Mouse (Mus musculus) hindbrain, embryonic 14.5 days (tissue): Measurements from ENCODE around the gene Dhrs3. TPM values are rescaled to one million over a fixed set of nuclear protein-coding genes. Genes with fewer than 3 reads are reported as not detected.
A peak's percentile ranks its signal among the peaks of the same experiment; 100 is the strongest.

Experiments used
- ATAC-seq: fragments of 200-750 bp; cut with Nextera tagmentation; 2 replicates; pipeline ENCODE4 v1.8.0; 2017; ENCODE audit warnings: moderate number of reproducible peaks, mild to moderate bottlenecking, moderate TSS enrichment, moderate library complexity; ENCODE audit not compliant: low FRiP score
- DNase-seq: peaks from one replicate; pipeline ENCODE4 v3.0.0-alpha.2; 2015; ENCODE audit warnings: low spot score
- H3K27ac ChIP-seq: fragments of 300-500 bp; sonication (generic); 2 replicates; pipeline ENCODE4 v1.5.1; 2014; ENCODE audit warnings: mild to moderate bottlenecking, moderate library complexity
- H3K27me3 ChIP-seq: fragments of 300-500 bp; sonication (generic); 2 replicates; pipeline ENCODE4 v1.6.1; 2014; ENCODE audit warnings: mild to moderate bottlenecking, low read length, mixed read lengths; ENCODE audit not compliant: control insufficient read depth, insufficient read depth
- H3K36me3 ChIP-seq: fragments of 300-500 bp; sonication (generic); replicated peaks from 2 replicates; pipeline ENCODE4 v1.6.1; 2014; ENCODE audit not compliant: control insufficient read depth, insufficient read depth
- H3K4me1 ChIP-seq: fragments of 300-500 bp; sonication (generic); replicated peaks from 2 replicates; pipeline ENCODE4 v1.6.1; 2014; ENCODE audit warnings: antibody characterized with exemption, low read length, mixed read lengths; ENCODE audit not compliant: control insufficient read depth, insufficient read depth
- H3K4me2 ChIP-seq: fragments of 300-500 bp; sonication (generic); replicated peaks from 2 replicates; pipeline ENCODE4 v1.6.1; 2014; ENCODE audit warnings: mild to moderate bottlenecking, moderate library complexity
- H3K4me3 ChIP-seq: fragments of 300-500 bp; sonication (generic); replicated peaks from 2 replicates; pipeline ENCODE4 v1.5.1; 2014; ENCODE audit warnings: mild to moderate bottlenecking, low read length
- H3K9ac ChIP-seq: fragments of 300-500 bp; sonication (generic); 2 replicates; pipeline ENCODE4 v1.6.1; 2014
- H3K9me3 ChIP-seq: fragments of 300-500 bp; sonication (generic); 2 replicates; pipeline ENCODE4 v1.6.1; 2016; ENCODE audit warnings: low read length; ENCODE audit not compliant: control insufficient read depth
- WGBS: fragments of 180-500 bp; shearing (Covaris S2); extraction: QIAGEN DNeasy Blood & Tissue Kit; methylation state at CpG from one replicate; pipeline ENCODE4 v1.1.7; 2014; 5-methylcytosine and 5-hydroxymethylcytosine counted together
- polyA plus RNA-seq: library from polyadenylated mRNA; unstranded; fragments of >200 nt; fragmentation: Nextera tagmentation; extraction: Ambion mirVana; gene quantifications from 2 replicates; pipeline ENCODE4 v1.2.1, GENCODE M21; 2014

Dhrs3 gene
- polyA plus RNA-seq, 1 experiment from 2014 or later: 41.5 TPM

DNA sequence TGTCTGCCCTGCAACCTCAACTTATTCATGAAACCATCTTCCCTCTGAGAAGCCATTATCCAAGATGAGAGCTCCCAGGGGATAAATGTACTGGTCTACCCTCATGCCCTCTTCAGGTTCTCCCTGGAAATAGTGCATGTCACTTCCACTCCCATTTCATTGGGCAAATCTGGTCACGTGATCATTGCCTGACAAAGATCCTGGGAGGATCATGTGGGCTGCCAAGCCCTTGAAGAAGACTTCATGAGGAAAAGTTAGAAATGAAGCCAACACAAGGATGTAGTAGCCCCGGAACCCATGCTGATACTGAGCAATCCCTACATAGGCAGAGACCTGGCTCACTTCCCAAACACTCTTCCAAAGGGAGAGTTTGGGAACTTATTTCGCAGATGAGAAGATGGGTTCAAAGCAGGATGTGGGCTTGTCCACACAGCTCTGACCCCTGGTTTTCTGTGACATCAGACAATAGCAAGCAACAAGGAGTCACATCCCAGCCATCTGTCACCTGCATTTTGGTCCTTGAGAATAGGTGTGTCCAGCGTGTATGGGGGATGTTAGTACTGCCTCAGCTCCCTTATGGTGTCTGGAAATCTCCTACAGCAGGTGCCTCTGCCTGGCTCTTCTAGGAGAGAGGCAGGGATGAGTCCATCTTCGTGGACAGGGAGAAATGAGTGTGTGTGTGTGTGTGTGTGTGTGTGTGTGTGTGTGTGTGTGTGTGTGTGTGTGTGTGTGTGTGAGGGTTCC, 36.2 kb downstream of the Dhrs3 start:
- 0 out of 2 replicates have a peak, but pooled peaks cover 6% of the 10 kb centered on the region for H3K4me1 ChIP-seq
- H3K4me2 ChIP-seq: no peak overlapping the region
- no peaks in the 10 kb centered on the region for H3K9me3 ChIP-seq
- H3K27ac ChIP-seq: no peak overlapping the region
- no peak for DNase-seq
- no peak for ATAC-seq
- H3K36me3 ChIP-seq: no peaks in the 10 kb centered on the region
- H3K4me3 ChIP-seq: no peak overlapping the region
- H3K27me3 ChIP-seq: no peaks in the 10 kb centered on the region
- no peak overlapping the region for H3K9ac ChIP-seq
- 93% methylated on average over 5 of the region's 5 CpGs for WGBS

DNA sequence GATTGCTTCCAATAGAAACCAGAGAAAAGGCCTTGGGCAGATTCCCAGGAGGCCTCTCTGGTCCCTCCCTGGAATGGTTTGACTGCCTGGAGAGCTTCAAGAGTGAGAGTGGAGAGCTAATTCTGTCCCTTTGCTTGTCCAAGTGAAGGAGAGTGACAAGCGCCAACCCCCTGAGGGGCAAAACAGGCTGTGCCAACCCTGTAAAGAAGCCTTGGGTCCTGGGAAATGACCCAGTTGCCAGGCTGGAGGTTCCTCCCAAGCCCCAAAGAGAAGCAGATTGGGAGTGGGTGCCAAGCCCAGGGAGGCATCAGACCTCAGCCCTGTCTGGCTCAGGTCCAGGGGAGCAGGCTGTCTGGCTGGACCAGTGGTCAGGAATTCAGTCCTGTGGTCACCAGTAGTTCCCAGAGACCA, 37.2 kb downstream of the Dhrs3 start:
- Histone ChIP-seq H3K27ac (peak overlapping the region; percentile 64; the same call in 1 of the 2 replicates), H3K4me3 (no peak overlapping the region), H3K4me1 (0 out of 2 replicates have a peak, but pooled peaks cover 6% of the 10 kb centered on the region), H3K27me3 (no peaks in the 10 kb centered on the region), H3K9me3 (no peaks in the 10 kb centered on the region), H3K9ac (no peak overlapping the region), H3K4me2 (no peak overlapping the region), H3K36me3 (no peaks in the 10 kb centered on the region)
- DNase-seq (peak; percentile 64), ATAC-seq (peak; percentile 82)
- 70% methylated on average over 1 of the region's 1 CpGs for WGBS

DNA sequence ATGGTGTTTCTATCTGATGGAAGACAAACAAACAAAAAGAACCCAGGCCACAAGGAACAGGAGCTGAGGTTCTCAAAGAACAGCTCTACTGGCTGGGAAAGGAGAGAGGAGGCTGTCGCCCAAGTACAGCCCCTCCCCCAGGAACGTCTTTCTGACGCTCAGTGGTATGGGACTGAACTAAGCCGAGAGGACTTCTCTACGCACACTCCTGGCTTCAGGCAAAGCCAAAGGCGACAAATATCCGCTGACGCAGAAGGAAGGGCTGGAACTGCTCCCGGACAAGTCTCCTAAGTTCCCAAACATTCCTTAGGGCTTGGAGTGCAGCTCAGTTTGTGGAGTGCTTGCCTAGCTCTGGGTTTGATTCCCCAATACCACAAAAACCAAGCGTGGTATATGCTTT, 37.7 kb downstream of the Dhrs3 start:
- H3K27ac ChIP-seq: peak overlapping the region; percentile 64
- H3K4me1 ChIP-seq: 0 out of 2 replicates have a peak, but pooled peaks cover 6% of the 10 kb centered on the region
- H3K9ac ChIP-seq: no peak overlapping the region
- DNase-seq (peak; percentile 62), ATAC-seq (peak; percentile 63)
- H3K36me3 ChIP-seq: no peaks in the 10 kb centered on the region
- no peak overlapping the region for H3K4me3 ChIP-seq
- H3K9me3 ChIP-seq: no peaks in the 10 kb centered on the region
- H3K27me3 ChIP-seq: no peaks in the 10 kb centered on the region
- H3K4me2 ChIP-seq: no peak overlapping the region
- WGBS: 46% methylated on average over 10 of the region's 10 CpGs

DNA sequence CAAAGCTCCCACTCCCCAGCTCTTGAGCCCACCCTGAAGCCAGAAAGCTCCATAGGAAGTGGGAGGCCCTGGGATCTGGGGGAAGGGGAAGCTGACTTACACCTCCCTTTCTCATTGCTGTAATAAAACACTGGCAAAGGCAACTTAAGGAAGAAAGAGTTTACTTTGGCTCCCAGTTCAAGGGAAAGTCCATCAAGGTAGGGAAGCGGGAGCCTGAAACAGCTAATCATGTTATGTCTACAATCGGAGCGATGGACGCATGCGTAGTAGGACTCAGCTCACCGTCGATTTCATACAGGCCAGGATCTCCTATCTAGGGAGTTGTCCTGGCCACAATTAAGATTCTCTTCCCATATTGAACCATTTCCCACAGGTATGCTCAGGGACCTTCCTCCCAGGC, 38.5 kb downstream of the Dhrs3 start:
- H3K36me3 ChIP-seq: no peaks in the 10 kb centered on the region
- WGBS: 91% methylated on average over 7 of the region's 7 CpGs
- ATAC-seq (no peak), DNase-seq (no peak)
- H3K27ac ChIP-seq: peak overlapping the region; percentile 64
- H3K4me3 ChIP-seq: no peak overlapping the region
- H3K4me1 ChIP-seq: 0 out of 2 replicates have a peak, but pooled peaks cover 6% of the 10 kb centered on the region
- no peak overlapping the region for H3K9ac ChIP-seq
- H3K27me3 ChIP-seq: no peaks in the 10 kb centered on the region
- H3K9me3 ChIP-seq: no peaks in the 10 kb centered on the region
- no peak overlapping the region for H3K4me2 ChIP-seq

DNA sequence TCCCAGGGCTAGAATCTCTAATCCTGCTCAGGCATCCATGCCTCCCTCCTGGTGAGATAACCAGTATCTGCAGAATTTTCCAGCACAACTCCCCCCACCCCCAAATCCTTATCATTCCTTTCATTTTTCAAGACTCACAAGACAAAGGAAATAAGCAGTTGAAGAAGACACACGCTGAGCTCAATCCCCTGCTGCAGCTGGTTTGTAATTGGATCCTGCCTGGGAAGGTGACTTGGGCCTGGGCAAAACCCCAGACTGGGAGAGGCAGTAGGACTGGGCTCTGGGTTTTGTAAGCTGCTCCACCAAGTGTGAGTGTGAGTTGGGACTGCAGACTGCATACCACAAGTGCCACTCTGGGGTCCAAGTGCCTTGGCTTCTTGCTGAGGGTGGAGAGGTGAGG, 41.9 kb downstream of the Dhrs3 start:
- no peak overlapping the region for H3K9ac ChIP-seq
- H3K4me3 ChIP-seq: no peak overlapping the region
- H3K9me3 ChIP-seq: no peaks in the 10 kb centered on the region
- 9% methylated on average over 1 of the region's 1 CpGs for WGBS
- no peak overlapping the region for H3K27ac ChIP-seq
- H3K36me3 ChIP-seq: no peaks in the 10 kb centered on the region
- 0 out of 2 replicates have a peak, but pooled peaks cover 6% of the 10 kb centered on the region for H3K4me1 ChIP-seq
- ATAC-seq (no peak), DNase-seq (no peak)
- H3K4me2 ChIP-seq: no peak overlapping the region
- H3K27me3 ChIP-seq: no peaks in the 10 kb centered on the region

DNA sequence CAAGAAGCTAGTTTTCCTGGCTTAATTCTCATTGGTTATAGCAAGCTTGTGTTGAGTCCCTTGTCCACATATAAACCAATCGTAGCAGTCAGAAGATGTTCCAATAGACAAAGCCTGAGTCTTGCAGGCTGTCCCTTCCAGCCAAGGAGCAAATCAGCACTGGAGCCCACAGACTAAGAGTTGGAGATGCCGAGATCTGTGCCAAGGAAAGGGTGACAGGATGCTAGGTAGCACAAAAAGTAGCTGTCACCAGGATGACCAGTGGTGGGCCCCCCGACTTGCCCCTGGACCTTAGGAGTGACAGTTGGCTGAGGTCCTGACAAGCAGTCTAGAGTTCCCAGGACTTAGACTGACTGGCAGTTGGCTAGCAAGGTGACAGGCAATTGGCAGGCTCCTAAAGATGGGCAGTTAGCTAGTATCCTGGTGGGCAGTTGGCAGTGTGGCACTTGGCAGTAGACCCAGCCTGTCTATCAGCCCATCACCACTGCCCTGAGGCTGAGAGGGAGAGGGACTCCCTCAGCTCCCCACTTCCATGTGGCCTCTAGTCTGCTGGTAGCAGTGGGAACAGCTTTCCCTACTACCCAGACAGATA, 44.0 kb downstream of the Dhrs3 start:
- DNase-seq (peak; percentile 57), ATAC-seq (peak; percentile 89)
- H3K27ac ChIP-seq: no peak overlapping the region
- no peak overlapping the region for H3K4me3 ChIP-seq
- no peaks in the 10 kb centered on the region for H3K4me1 ChIP-seq
- no peaks in the 10 kb centered on the region for H3K9me3 ChIP-seq
- H3K27me3 ChIP-seq: no peaks in the 10 kb centered on the region
- WGBS: 81% methylated on average over 3 of the region's 3 CpGs
- no peaks in the 10 kb centered on the region for H3K36me3 ChIP-seq
- H3K9ac ChIP-seq: no peak overlapping the region
- no peak overlapping the region for H3K4me2 ChIP-seq

DNA sequence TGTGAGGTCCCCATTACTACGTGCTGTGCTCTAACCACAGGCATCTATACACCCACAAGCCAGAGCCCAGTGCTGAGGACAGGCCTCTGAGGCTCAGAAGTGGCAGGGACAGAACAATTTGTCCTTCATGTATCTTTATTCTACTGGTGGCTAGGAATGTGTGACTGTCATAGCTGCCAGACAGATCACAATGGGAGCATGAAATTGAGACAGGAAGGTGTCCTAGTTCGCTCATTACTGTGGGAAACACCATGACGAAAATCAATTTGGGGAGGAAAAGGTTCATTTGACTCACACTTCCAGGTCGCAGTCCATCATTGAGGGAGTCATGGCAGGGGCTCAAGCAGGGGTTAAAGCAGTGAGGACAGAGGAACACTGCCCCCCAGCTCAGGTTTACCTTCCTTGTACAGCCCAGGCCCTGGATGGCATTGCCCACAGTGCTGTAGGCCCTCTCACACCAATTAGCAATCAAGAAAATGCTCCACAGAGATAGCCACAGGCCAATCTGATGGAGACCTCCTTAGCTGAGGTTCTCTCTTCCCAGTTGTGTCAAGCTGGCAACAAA, 47.3 kb downstream of the Dhrs3 start:
- Histone ChIP-seq H3K4me2 (no peak overlapping the region), H3K27ac (no peak overlapping the region), H3K4me3 (no peak overlapping the region), H3K9ac (no peak overlapping the region), H3K4me1 (no peaks in the 10 kb centered on the region), H3K36me3 (no peaks in the 10 kb centered on the region), H3K9me3 (no peaks in the 10 kb centered on the region), H3K27me3 (no peaks in the 10 kb centered on the region)
- WGBS: 67% methylated on average over 4 of the region's 4 CpGs
- no peak for DNase-seq
- ATAC-seq: no peak

DNA sequence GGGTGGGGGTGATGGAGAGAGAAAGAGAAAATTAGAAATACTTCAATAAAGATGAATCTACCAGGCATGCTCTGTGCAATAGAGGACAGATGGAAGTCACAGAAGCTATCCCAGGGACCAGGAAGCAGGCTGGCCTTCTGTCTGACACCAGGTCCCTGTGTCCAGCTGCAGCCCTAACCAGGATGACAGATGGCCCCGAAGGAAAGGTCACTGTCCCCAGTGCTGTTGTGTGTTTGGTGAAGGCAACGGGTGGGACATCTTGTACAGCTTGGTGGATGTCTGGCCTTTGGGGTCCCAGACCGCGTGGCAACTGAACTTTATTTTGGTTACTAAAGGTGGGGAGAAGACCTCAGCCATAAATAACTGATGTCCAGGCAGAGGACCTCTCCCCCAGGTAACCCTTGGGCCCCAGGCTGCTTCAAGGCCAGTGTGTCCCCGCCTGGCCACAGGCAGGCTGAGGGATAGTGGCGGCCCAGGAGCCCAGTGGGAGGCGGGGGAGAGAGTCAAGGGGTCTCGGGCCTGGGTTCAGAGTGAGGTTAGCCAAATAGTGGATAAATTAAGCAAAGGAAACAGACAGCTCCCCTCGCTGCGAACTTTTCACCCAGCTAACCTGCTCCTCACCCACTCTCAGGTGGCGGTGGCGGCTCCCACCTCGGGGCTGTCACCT, 48.3 kb downstream of the Dhrs3 start:
- Histone ChIP-seq H3K36me3 (no peaks in the 10 kb centered on the region), H3K4me2 (no peak overlapping the region), H3K27me3 (no peaks in the 10 kb centered on the region), H3K9ac (no peak overlapping the region), H3K4me3 (no peak overlapping the region), H3K4me1 (no peaks in the 10 kb centered on the region), H3K9me3 (no peaks in the 10 kb centered on the region), H3K27ac (no peak overlapping the region)
- 81% methylated on average over 13 of the region's 13 CpGs for WGBS
- ATAC-seq (no peak), DNase-seq (no peak)

DNA sequence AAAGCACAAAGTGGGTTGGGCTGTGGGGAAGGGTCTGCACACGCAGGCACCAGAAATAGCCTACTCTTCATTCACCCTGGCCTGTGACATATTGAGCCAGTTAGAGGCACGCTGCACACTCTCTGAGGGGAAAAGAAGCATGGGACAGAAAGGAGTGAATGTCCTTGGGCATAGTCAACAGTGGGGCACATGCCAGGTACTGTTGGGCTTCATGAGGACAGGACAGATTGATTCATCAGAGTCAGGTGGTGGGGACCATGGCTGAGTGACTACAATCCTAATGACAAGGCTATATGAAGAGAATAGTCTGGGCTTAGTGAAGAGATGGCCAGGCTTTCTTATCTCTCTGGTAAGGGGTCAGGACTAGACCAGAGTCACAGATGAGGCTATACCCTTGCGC, 49.8 kb downstream of the Dhrs3 start:
- no peak overlapping the region for H3K4me3 ChIP-seq
- WGBS: 90% methylated on average over 3 of the region's 3 CpGs

More for the DNA sequence above, 49.8 kb downstream of the Dhrs3 start:
- H3K4me2 ChIP-seq: no peak overlapping the region
- no peak overlapping the region for H3K9ac ChIP-seq
- ATAC-seq (no peak), DNase-seq (no peak)
- H3K36me3 ChIP-seq: no peaks in the 10 kb centered on the region
- no peaks in the 10 kb centered on the region for H3K27me3 ChIP-seq
- H3K9me3 ChIP-seq: no peaks in the 10 kb centered on the region
- H3K27ac ChIP-seq: no peak overlapping the region
- no peaks in the 10 kb centered on the region for H3K4me1 ChIP-seq
